Mouse (Mus musculus): Measurements from ENCODE around the gene Vps13c. TPM values are rescaled to one million over a fixed set of nuclear protein-coding genes. Genes with fewer than 3 reads are reported as not detected.

Gene Vps13c
- polyA plus RNA-seq, 1 experiment from 2014 or later: 5.0 TPM

DNA sequence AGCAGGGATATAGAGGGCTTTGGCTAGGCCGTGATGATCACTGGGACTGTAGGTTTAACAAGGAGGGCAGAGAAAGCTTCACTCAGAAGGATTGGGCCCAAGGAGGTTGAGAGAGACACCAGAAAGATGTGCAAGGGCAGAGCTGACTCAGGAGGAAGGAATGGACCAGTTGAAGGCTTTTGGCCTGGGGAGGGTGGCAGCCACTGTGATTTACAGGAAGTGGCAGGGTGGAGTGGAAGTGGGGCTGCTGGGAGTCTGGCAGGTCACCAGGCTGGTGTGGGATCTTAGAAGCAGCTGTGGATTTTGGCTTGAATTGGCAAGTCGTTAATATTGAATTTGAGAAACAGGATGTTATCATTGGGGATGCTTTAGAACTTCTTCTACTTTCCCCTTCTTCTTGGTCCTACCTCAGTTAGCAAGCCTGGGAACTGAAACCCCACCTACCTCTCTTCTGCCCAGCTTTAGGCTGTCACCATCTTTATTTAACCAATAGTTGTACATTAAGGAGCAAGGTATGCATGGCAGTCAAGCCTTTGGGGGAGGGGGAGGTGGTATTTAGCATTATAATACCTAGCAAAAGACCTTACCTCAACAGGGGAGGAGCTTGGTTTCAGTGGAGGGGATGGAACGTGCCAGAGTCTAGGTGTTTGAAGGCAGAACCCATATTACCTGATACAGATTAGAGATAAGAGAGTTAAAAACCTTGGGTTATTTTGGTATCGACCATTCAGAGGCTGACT is 47.0 kb downstream of the Vps13c start:
- no peak for ATAC-seq (ENCODE audit: insufficient number of reproducible peaks, insufficient read depth, low FRiP score, low TSS enrichment, low read depth)
- Histone ChIP-seq H3K9ac (no peak overlapping the region), H3K9me3 (no peaks in the 10 kb centered on the region), H3K4me3 (no peak overlapping the region), H3K27ac (no peak overlapping the region), H3K4me2 (no peak overlapping the region), H3K4me1 (no peaks in the 10 kb centered on the region), H3K36me3 (peaks cover 22% of the 10 kb centered on the region), H3K27me3 (no peaks in the 10 kb centered on the region)
- 88% methylated on average over 4 of the region's 4 CpGs for WGBS

- Histone ChIP-seq H3K27me3 (no peaks in the 10 kb centered on the region), H3K9me3 (no peaks in the 10 kb centered on the region), H3K36me3 (peaks cover 29% of the 10 kb centered on the region), H3K4me1 (no peaks in the 10 kb centered on the region), H3K9ac (no peak overlapping the region), H3K27ac (no peak overlapping the region), H3K4me2 (no peak overlapping the region), H3K4me3 (no peak overlapping the region)
- no peak for ATAC-seq (ENCODE audit: insufficient number of reproducible peaks, insufficient read depth, low FRiP score, low TSS enrichment, low read depth)
- WGBS: 90% methylated on average over 1 of the region's 1 CpGs
Observed at GRCm38 (mm10) chr9:67893474-67893873, 53.3 kb downstream of the Vps13c start.

DNA sequence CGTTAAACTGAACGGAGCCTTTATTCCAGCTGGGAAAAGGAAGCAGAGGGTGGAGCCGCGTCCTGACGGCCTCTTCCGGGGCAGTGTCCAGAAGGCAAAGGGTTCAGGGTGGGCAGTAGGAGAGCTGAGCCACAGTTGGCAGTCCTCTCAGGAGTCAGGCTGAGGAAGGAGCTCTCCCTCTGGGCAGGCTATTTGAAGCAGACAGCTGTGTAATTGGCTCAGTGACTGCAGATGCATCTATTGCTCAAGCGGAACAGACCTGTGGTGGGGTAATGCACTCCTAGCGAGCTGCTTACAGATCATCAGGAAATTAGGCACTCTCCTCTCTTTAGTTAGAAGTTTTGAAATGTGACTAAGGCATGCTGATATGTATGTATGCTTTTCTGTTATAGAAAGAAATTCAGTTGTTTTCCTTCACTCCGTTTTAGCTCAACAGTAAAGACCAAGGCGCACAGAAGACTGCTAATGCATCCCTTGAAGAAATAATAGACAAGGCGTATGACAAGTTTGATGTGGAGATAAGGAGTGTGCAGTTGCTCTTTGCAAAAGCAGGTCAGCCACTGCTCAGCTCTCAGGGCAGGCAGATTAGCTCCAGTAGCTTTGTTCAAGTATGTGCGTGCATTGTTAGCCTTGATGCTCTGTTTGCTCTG is 56.6 kb downstream of the Vps13c start:
- H3K4me1 ChIP-seq: no peaks in the 10 kb centered on the region
- no peak overlapping the region for H3K9ac ChIP-seq
- no peaks in the 10 kb centered on the region for H3K27me3 ChIP-seq
- no peak overlapping the region for H3K4me3 ChIP-seq
- peaks cover 38% of the 10 kb centered on the region for H3K36me3 ChIP-seq
- no peak overlapping the region for H3K4me2 ChIP-seq
- no peak for ATAC-seq (ENCODE audit: insufficient number of reproducible peaks, insufficient read depth, low FRiP score, low TSS enrichment, low read depth)
- WGBS: 63% methylated on average over 12 of the region's 12 CpGs
- no peak overlapping the region for H3K27ac ChIP-seq
- no peaks in the 10 kb centered on the region for H3K9me3 ChIP-seq

- no peak overlapping the region for H3K4me2 ChIP-seq
- 64% methylated on average over 5 of the region's 5 CpGs for WGBS
- H3K27me3 ChIP-seq: no peaks in the 10 kb centered on the region
- peaks cover 32% of the 10 kb centered on the region for H3K36me3 ChIP-seq
- no peaks in the 10 kb centered on the region for H3K4me1 ChIP-seq
- no peak overlapping the region for H3K4me3 ChIP-seq
- H3K27ac ChIP-seq: no peak overlapping the region
- no peak overlapping the region for H3K9ac ChIP-seq
- H3K9me3 ChIP-seq: no peaks in the 10 kb centered on the region
- ATAC-seq (ENCODE audit: insufficient number of reproducible peaks, insufficient read depth, low FRiP score, low TSS enrichment, low read depth): no peak
Observed at GRCm38 (mm10) chr9:67900398-67900797, 60.2 kb downstream of the Vps13c start.

- Histone ChIP-seq H3K36me3 (peaks cover 49% of the 10 kb centered on the region), H3K4me1 (no peaks in the 10 kb centered on the region), H3K27me3 (no peaks in the 10 kb centered on the region), H3K4me3 (no peak overlapping the region), H3K27ac (no peak overlapping the region), H3K9ac (no peak overlapping the region), H3K9me3 (no peaks in the 10 kb centered on the region), H3K4me2 (no peak overlapping the region)
- 79% methylated on average over 6 of the region's 6 CpGs for WGBS
- no peak for ATAC-seq (ENCODE audit: insufficient number of reproducible peaks, insufficient read depth, low FRiP score, low TSS enrichment, low read depth)
Observed at GRCm38 (mm10) chr9:67904355-67904754, 64.2 kb downstream of the Vps13c start.

- H3K4me2 ChIP-seq: no peak overlapping the region
- peaks cover 60% of the 10 kb centered on the region for H3K36me3 ChIP-seq
- H3K9ac ChIP-seq: no peak overlapping the region
- 85% methylated on average over 2 of the region's 2 CpGs for WGBS
- H3K27me3 ChIP-seq: no peaks in the 10 kb centered on the region
- no peaks in the 10 kb centered on the region for H3K9me3 ChIP-seq
- no peak overlapping the region for H3K4me3 ChIP-seq
- ATAC-seq (ENCODE audit: insufficient number of reproducible peaks, insufficient read depth, low FRiP score, low TSS enrichment, low read depth): no peak
- no peak overlapping the region for H3K27ac ChIP-seq
- H3K4me1 ChIP-seq: no peaks in the 10 kb centered on the region
Observed at GRCm38 (mm10) chr9:67905541-67905940, 65.3 kb downstream of the Vps13c start.

DNA sequence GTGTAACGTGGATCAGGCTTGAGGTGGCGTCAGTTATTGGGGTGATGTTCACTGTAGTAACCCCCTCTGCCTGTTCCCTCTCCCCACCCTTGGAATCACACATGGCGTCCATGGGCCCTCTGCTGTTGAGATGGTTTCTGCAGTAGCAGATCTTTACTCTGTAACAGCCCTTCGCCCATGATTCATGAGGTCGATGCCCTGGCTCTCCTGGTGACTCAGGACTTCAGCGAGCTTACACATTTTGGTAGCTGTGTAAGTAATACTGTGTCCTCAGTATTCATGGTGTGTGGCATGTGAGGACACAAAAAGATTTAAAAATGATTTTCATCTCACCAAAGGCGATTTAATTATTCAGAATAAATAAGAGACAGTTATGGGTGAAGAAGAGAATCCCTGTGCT is 74.5 kb downstream of the Vps13c start:
- H3K36me3 ChIP-seq: peaks cover 48% of the 10 kb centered on the region

GRCm38 (mm10) chr9:67922350-67922749 is 82.2 kb downstream of the Vps13c start:
- Histone ChIP-seq H3K9me3 (no peaks in the 10 kb centered on the region), H3K27ac (no peak overlapping the region), H3K27me3 (no peaks in the 10 kb centered on the region), H3K4me3 (no peak overlapping the region), H3K4me1 (0 out of 2 replicates have a peak, but pooled peaks cover 2% of the 10 kb centered on the region), H3K9ac (no peak overlapping the region), H3K4me2 (no peak overlapping the region), H3K36me3 (peaks cover 38% of the 10 kb centered on the region)
- no peak for ATAC-seq (ENCODE audit: insufficient number of reproducible peaks, insufficient read depth, low FRiP score, low TSS enrichment, low read depth)
- 65% methylated on average over 5 of the region's 5 CpGs for WGBS

More for the DNA sequence above, 74.5 kb downstream of the Vps13c start:
- Histone ChIP-seq H3K4me1 (0 out of 2 replicates have a peak, but pooled peaks cover 2% of the 10 kb centered on the region), H3K4me2 (no peak overlapping the region), H3K27ac (no peak overlapping the region), H3K9me3 (no peaks in the 10 kb centered on the region), H3K4me3 (no peak overlapping the region), H3K27me3 (no peaks in the 10 kb centered on the region), H3K9ac (no peak overlapping the region)
- WGBS: 90% methylated on average over 7 of the region's 7 CpGs
- ATAC-seq (ENCODE audit: insufficient number of reproducible peaks, insufficient read depth, low FRiP score, low TSS enrichment, low read depth): no peak

DNA sequence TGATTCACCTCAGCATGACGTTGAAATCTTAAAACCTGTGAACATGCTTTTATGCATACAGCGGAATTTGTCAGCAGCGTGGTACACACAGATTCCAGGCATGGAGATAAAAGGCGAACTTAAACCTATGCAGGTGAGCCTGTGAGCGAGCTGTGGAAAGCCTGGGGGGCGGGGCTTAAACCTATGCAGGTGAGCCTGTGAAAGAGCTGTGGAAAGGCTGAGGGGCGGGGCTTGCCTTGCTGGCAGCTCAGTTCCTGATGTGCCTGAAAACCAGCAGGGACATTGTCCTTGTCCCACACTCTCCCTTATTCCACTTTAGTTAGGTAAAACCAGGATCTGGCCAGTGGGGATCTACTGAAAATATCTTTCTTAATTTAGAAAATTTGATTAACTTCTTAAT is 90.4 kb downstream of the Vps13c start:
- Histone ChIP-seq H3K36me3 (peaks cover 39% of the 10 kb centered on the region), H3K4me1 (no peaks in the 10 kb centered on the region), H3K9ac (no peak overlapping the region), H3K4me2 (no peak overlapping the region), H3K27me3 (no peaks in the 10 kb centered on the region), H3K27ac (no peak overlapping the region), H3K4me3 (no peak overlapping the region), H3K9me3 (no peaks in the 10 kb centered on the region)
- no peak for ATAC-seq (ENCODE audit: insufficient number of reproducible peaks, insufficient read depth, low FRiP score, low TSS enrichment, low read depth)
- 64% methylated on average over 7 of the region's 7 CpGs for WGBS

DNA sequence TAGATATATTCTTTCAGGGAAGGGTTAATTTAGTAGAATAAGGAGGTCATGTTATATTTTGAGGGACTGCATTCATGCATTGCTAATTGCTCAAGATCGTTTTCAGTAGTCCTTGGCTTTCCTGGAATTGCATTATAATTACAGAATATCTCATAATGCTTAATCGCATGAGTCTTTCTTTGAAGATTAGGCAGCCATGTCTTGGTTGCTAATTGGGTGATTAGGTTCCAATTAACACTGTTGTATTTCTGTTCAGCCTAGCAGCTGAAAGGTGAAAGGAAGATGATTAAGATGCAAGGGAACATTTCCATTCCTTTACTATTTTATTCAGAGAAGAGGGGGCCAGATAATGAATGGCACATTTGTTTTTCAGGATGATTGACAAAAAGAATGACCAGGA is 97.1 kb downstream of the Vps13c start:
- H3K9me3 ChIP-seq: no peaks in the 10 kb centered on the region
- no peaks in the 10 kb centered on the region for H3K4me1 ChIP-seq
- peaks cover 15% of the 10 kb centered on the region for H3K36me3 ChIP-seq
- no peak overlapping the region for H3K9ac ChIP-seq
- H3K27me3 ChIP-seq: no peaks in the 10 kb centered on the region
- no peak for ATAC-seq (ENCODE audit: insufficient number of reproducible peaks, insufficient read depth, low FRiP score, low TSS enrichment, low read depth)
- H3K4me2 ChIP-seq: no peak overlapping the region
- no peak overlapping the region for H3K27ac ChIP-seq
- H3K4me3 ChIP-seq: no peak overlapping the region
- WGBS: 64% methylated on average over 2 of the region's 2 CpGs

DNA sequence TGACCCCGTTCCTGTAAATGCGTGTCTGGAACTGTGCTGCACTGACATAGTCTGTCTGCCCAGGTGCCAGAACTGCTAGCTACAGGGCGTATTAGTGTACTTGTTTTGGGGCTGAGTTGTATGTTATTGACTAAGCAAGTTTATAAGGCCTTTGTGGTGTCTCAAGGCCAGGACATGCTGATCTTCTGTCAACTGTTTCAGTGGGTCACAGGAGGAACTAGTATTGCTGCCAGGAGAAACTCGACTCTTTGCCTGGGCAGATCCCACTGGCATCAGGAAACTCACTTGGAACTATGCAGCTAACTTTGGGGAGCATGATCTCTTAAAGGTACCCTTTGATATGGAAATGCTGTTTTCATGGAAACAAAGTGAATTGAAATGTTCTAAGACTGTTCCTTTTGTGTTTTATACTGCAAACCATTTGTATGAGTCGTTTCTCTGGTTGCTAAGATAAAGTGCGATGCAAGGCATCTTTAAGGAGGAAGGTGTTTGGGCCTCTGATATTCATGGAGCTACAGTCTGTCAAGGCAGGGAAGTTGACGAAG is 115.3 kb downstream of the Vps13c start:
- ATAC-seq (ENCODE audit: insufficient number of reproducible peaks, insufficient read depth, low FRiP score, low TSS enrichment, low read depth): no peak
- peaks cover 54% of the 10 kb centered on the region for H3K36me3 ChIP-seq
- no peak overlapping the region for H3K4me3 ChIP-seq
- H3K4me2 ChIP-seq: no peak overlapping the region
- H3K9ac ChIP-seq: no peak overlapping the region
- H3K27me3 ChIP-seq: no peaks in the 10 kb centered on the region
- 86% methylated on average over 7 of the region's 7 CpGs for WGBS
- no peaks in the 10 kb centered on the region for H3K9me3 ChIP-seq
- H3K27ac ChIP-seq: no peak overlapping the region
- no peaks in the 10 kb centered on the region for H3K4me1 ChIP-seq

DNA sequence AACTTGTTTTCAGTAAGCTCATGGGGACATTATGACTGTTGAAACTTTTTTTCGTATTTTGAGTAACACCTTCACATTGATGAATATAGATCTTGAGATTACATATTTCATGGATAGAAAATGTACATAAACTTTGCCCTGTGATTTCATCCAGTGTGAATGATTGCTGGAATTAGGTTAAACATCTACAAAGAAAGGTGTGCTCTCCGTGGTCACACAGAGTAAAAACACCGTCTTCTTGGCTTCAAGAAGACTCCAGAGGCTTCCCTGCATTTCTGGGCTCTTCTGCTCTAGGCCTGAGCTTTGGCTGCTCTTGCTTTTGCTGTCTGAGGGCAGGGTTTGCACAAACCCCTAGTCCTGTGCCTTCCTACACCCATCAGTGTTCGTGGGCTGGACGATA is 121.8 kb downstream of the Vps13c start:
- WGBS: 94% methylated on average over 5 of the region's 5 CpGs
- no peak for ATAC-seq (ENCODE audit: insufficient number of reproducible peaks, insufficient read depth, low FRiP score, low TSS enrichment, low read depth)
- Histone ChIP-seq H3K4me2 (no peak overlapping the region), H3K36me3 (peaks cover 31% of the 10 kb centered on the region), H3K4me3 (no peak overlapping the region), H3K4me1 (no peaks in the 10 kb centered on the region), H3K9ac (no peak overlapping the region), H3K27ac (no peak overlapping the region), H3K9me3 (no peaks in the 10 kb centered on the region), H3K27me3 (no peaks in the 10 kb centered on the region)

Data from embryonic facial prominence, embryonic 13.5 days (tissue).